Mouse (Mus musculus): ENCODE measurements around the gene Smoc2.

GRCm38 (mm10) chr17:14378692-14379446 is 99.6 kb downstream of the Smoc2 start:
- TF ChIP-seq KAT2A (IDR thresholded peaks at IDR 0.05; ENCODE audit: insufficient replicate concordance, low read length) (no peak), CTCF (conservative IDR thresholded peaks at IDR 0.05 in 1 of 2, IDR thresholded peaks at IDR 0.05 in 1 of 2; ENCODE audit: low read depth in 2 of 2, low read length in 2 of 2) (no peak), POLR2A (IDR thresholded peaks at IDR 0.05; ENCODE audit: low read depth, low read length) (no peak)

Data from CH12.LX (cell line).